19 mouse cellular contexts compared by ENCODE assay signal in genomic region chr4:87736779-87737178, GRCm38 (mm10).
A peak's percentile ranks its signal among the peaks of the same experiment; 100 is the strongest.
DNase-seq lines count a peak whose midpoint lies in the region; ATAC-seq and TF ChIP-seq lines count a peak whose summit lies in the region.
"Had no signal": no experiment of that assay in that cellular context is flagged by ENCODE, and none has a peak within 500 bp of the region (broad histone marks: within the 10 kb centered on the region; RNA-seq: fewer than 3 reads in every experiment).

No protein-coding gene starts in this region.

- no peaks in the 10 kb centered on the region for H3K9me3 ChIP-seq in heart, embryonic 16.5 days (replicated peaks; ENCODE audit: control insufficient read depth, low read length)
- H3K9me3 ChIP-seq in heart, embryonic 12.5 days (replicated peaks), result peaks cover 4% of the 10 kb centered on the region
- H3K9me3 ChIP-seq in lung, embryonic 15.5 days, result no peaks in the 10 kb centered on the region
- H3K9me3 ChIP-seq: hindbrain, embryonic 13.5 days; midbrain, embryonic 10.5 days; neural tube, embryonic 12.5 days had no signal

- no peaks in the 10 kb centered on the region for H3K27me3 ChIP-seq in heart, embryonic 16.5 days (ENCODE audit: control insufficient read depth, insufficient read depth, low read length)
- no peaks in the 10 kb centered on the region for H3K27me3 ChIP-seq in heart, embryonic 12.5 days (replicated peaks)
- no peaks in the 10 kb centered on the region for H3K27me3 ChIP-seq in lung, embryonic 15.5 days
- H3K27me3 ChIP-seq: hindbrain, embryonic 13.5 days; neural tube, embryonic 12.5 days; Patski had no signal

- peak; percentile 28 for ATAC-seq in heart, embryonic 16.5 days (replicated peaks; ENCODE audit: extremely low read depth, insufficient read depth, low FRiP score)
- ATAC-seq in heart, embryonic 12.5 days (ENCODE audit: insufficient number of reproducible peaks, low FRiP score), result no peak
- ATAC-seq in lung, embryonic 15.5 days (ENCODE audit: borderline replicate concordance, extremely low read depth, low FRiP score, low TSS enrichment), result peak; percentile 78
- ATAC-seq: activated CD4-positive, CD25-positive, alpha-beta regulatory T cell, adult 4 months; forebrain, embryonic 16.5 days; Patski had no signal

- no peaks in the 10 kb centered on the region for H3K36me3 ChIP-seq in heart, embryonic 16.5 days (ENCODE audit: control insufficient read depth, insufficient read depth)
- no peaks in the 10 kb centered on the region for H3K36me3 ChIP-seq in heart, embryonic 12.5 days
- H3K36me3 ChIP-seq in lung, embryonic 15.5 days, result no peaks in the 10 kb centered on the region
- H3K36me3 ChIP-seq: hindbrain, embryonic 13.5 days; midbrain, embryonic 10.5 days; neural tube, embryonic 12.5 days had no signal

- no peak for TF ChIP-seq CTCF in lung, adult 2 months (IDR thresholded peaks at IDR 0.05; ENCODE audit: insufficient read depth, low read length)

- DNase-seq in lung, adult 2 months, result no peak
- DNase-seq in heart, postnatal 14 days, result peak; percentile 8 to 25
- peak; percentile 36 for DNase-seq in lung, postnatal 14 days
- no peak for DNase-seq in gastrocnemius, postnatal 25 days
- DNase-seq: adrenal gland, postnatal 14 days; cerebellum, adult 11-12 months; cerebellum, postnatal 36 days; left cerebral cortex, postnatal 4 days; thymus, adult 2 months had no signal

- no peak overlapping the region for H3K4me2 ChIP-seq in heart, embryonic 16.5 days (ENCODE audit: low read depth, low read length)
- no peak overlapping the region for H3K4me2 ChIP-seq in heart, embryonic 12.5 days
- no peak overlapping the region for H3K4me2 ChIP-seq in lung, embryonic 15.5 days
- H3K4me2 ChIP-seq: hindbrain, embryonic 13.5 days; neural tube, embryonic 12.5 days had no signal

- no peak overlapping the region for H3K9ac ChIP-seq in heart, embryonic 16.5 days (ENCODE audit: low read length)
- H3K9ac ChIP-seq in heart, embryonic 12.5 days, result no peak overlapping the region
- no peak overlapping the region for H3K9ac ChIP-seq in lung, embryonic 15.5 days
- H3K9ac ChIP-seq: hindbrain, embryonic 13.5 days; neural tube, embryonic 12.5 days had no signal

- no peak overlapping the region for H3K27ac ChIP-seq in heart, embryonic 16.5 days (ENCODE audit: low read length)
- H3K27ac ChIP-seq in heart, embryonic 12.5 days (ENCODE audit: poor library complexity, severe bottlenecking), result no peak overlapping the region
- peak overlapping the region; percentile 20; the same call in 1 of the 2 replicates for H3K27ac ChIP-seq in lung, embryonic 15.5 days
- H3K27ac ChIP-seq: hindbrain, embryonic 13.5 days; layer of hippocampus, adult 2 months; midbrain, embryonic 10.5 days; neural tube, embryonic 12.5 days had no signal

- 21% methylated on average over 3 of the region's 3 CpGs for WGBS in heart, embryonic 16.5 days
- WGBS in heart, embryonic 12.5 days, result 24% methylated on average over 3 of the region's 3 CpGs
- WGBS in lung, embryonic 15.5 days, result 34% methylated on average over 3 of the region's 3 CpGs
- WGBS in lung, adult 2 months, result 20% methylated on average over 3 of the region's 3 CpGs

- intact Hi-C loops in heart, postnatal 14 days (cut with DNase I), result no loop called here

- TF ChIP-seq POLR2A in lung, adult 2 months (IDR thresholded peaks at IDR 0.05; ENCODE audit: borderline replicate concordance, extremely low read depth, low read depth, low read length), result no peak

- no peak overlapping the region for H3K4me3 ChIP-seq in heart, embryonic 16.5 days (ENCODE audit: low read length)
- H3K4me3 ChIP-seq in heart, embryonic 12.5 days, result no peak overlapping the region
- H3K4me3 ChIP-seq in lung, embryonic 15.5 days, result no peak overlapping the region
- no peak overlapping the region for H3K4me3 ChIP-seq in lung, adult 2 months (replicated peaks; ENCODE audit: extremely low read depth, low read depth, low read length)
- H3K4me3 ChIP-seq: hindbrain, embryonic 13.5 days; layer of hippocampus, adult 2 months; midbrain, embryonic 10.5 days; neural tube, embryonic 12.5 days had no signal

- H3K4me1 ChIP-seq in heart, embryonic 16.5 days (ENCODE audit: control insufficient read depth, insufficient read depth, low read length), result peaks cover 4% of the 10 kb centered on the region; the same call in 1 of the 2 replicates
- H3K4me1 ChIP-seq in heart, embryonic 12.5 days (replicated peaks), result peaks cover 9% of the 10 kb centered on the region
- H3K4me1 ChIP-seq in lung, embryonic 15.5 days, result peaks cover 21% of the 10 kb centered on the region
- no peaks in the 10 kb centered on the region; the same call in 1 of the 2 replicates for H3K4me1 ChIP-seq in lung, adult 2 months (ENCODE audit: control insufficient read depth, insufficient read depth, low read length)

Comparison
In these comparisons a context has a peak if more than half of its experiments do, and no peak if none do; other contexts are left out.
1. DNase-seq: peak in heart, postnatal 14 days (2 of 2) and lung, postnatal 14 days (single experiment); none in lung, adult 2 months (single experiment) and gastrocnemius, postnatal 25 days (single experiment).